Mouse (Mus musculus): ENCODE data around the gene Setd5. TPM values are rescaled to one million over a fixed set of nuclear protein-coding genes. Genes with fewer than 3 reads are reported as not detected.

Setd5 gene
- total RNA-seq, 1 experiment: 79.4 TPM

DNA sequence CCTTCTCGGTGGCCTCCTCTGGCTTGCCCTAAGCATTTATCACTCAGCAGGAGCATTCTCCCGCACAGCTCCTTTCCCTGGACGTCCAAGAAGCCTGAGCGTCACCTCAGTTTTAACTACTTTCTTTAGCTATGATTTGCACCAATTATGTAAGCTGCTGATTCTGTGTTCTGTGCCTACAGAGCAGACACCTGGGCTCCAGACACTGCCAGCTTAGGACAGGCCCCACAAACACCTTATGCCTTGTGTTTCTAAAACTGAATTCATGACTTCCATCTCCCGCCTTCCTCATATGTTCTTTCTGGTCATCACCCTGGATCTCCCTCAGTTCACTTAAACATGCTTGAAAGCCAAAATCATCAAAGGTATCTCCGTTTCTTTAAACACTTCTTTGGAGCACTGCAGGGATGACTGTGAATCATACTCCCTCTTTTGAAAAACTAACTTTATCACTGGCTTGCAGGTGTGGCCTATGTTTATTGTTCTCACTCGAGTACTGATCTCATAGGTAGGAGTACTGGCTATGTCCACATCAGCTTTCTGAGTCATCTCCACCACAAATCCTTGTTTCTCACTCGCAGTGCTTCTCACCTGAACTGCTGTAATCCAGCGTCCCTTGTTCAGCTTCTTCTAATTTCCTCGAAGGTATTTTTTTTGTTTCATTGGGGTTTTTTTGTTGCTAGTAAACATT, 46.0 kb upstream of the Setd5 start:
- no peak overlapping the region for H3K27ac ChIP-seq (ENCODE audit: insufficient read depth, low read depth, low read length, poor library complexity, severe bottlenecking)
- in situ Hi-C loops (cut with MboI; ENCODE audit: low sequenced_read_pairs in 2 of 2, unreplicated experiment in 2 of 2): no loop called here
- no peak overlapping the region for H3K4me3 ChIP-seq (ENCODE audit: insufficient read depth in 1 of 2, low read depth in 1 of 2, low read length in 2 of 2, poor library complexity in 1 of 2, severe bottlenecking in 1 of 2)
- no peak overlapping the region for H3K9ac ChIP-seq (ENCODE audit: insufficient read depth, low read depth, low read length, poor library complexity, severe bottlenecking)
- no peak for TF ChIP-seq MAFK (IDR thresholded peaks at IDR 0.05; ENCODE audit: insufficient read depth, low read depth, low read length)
- no peaks in the 10 kb centered on the region for H3K36me3 ChIP-seq (ENCODE audit: control insufficient read depth, insufficient read depth, low read length, poor library complexity, severe bottlenecking)
- H3K9me3 ChIP-seq (ENCODE audit: control insufficient read depth, insufficient read depth, low read depth, low read length): no peaks in the 10 kb centered on the region
- DNase-seq (ENCODE audit: low read depth, low spot score): no peak
- no peaks in the 10 kb centered on the region for H3K4me1 ChIP-seq (ENCODE audit: control insufficient read depth in 2 of 2, insufficient read depth in 2 of 2, low read length in 2 of 2, poor library complexity in 1 of 2)

DNA sequence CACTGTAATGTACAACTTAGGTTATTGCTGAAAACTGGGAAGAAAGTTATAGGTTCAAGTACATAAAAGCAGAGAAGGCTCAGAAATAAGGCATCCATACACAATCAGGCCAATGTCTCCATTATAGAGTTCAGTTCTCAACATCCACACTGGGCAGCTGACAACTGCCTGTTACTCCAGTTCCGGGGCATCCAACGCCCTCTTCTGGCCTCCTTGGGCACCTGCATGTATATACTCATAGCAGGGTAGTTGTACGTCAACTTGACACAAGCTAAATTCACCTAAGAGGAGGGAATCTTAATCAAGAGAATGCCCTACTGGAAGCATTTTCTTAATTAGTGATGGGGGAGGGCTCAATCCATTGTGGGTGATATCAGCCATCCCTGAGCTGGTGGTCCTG, 45.0 kb upstream of the Setd5 start:
- no peak overlapping the region for H3K9ac ChIP-seq (ENCODE audit: insufficient read depth, low read depth, low read length, poor library complexity, severe bottlenecking)
- no peak overlapping the region for H3K4me3 ChIP-seq (ENCODE audit: insufficient read depth in 1 of 2, low read depth in 1 of 2, low read length in 2 of 2, poor library complexity in 1 of 2, severe bottlenecking in 1 of 2)
- DNase-seq (ENCODE audit: low read depth, low spot score): no peak
- in situ Hi-C loops (cut with MboI; ENCODE audit: low sequenced_read_pairs in 2 of 2, unreplicated experiment in 2 of 2): no loop called here
- no peaks in the 10 kb centered on the region for H3K9me3 ChIP-seq (ENCODE audit: control insufficient read depth, insufficient read depth, low read depth, low read length)
- TF ChIP-seq ZC3H11A (IDR thresholded peaks at IDR 0.05; ENCODE audit: borderline replicate concordance, low read depth, low read length): 0 out of 2 replicates have a peak, but pooled peaks have one; percentile 2
- TF ChIP-seq MAFK (IDR thresholded peaks at IDR 0.05; ENCODE audit: insufficient read depth, low read depth, low read length): no peak
- no peaks in the 10 kb centered on the region for H3K36me3 ChIP-seq (ENCODE audit: control insufficient read depth, insufficient read depth, low read length, poor library complexity, severe bottlenecking)
- no peak overlapping the region for H3K27ac ChIP-seq (ENCODE audit: insufficient read depth, low read depth, low read length, poor library complexity, severe bottlenecking)
- no peaks in the 10 kb centered on the region for H3K4me1 ChIP-seq (ENCODE audit: control insufficient read depth in 2 of 2, insufficient read depth in 2 of 2, low read length in 2 of 2, poor library complexity in 1 of 2)

DNA sequence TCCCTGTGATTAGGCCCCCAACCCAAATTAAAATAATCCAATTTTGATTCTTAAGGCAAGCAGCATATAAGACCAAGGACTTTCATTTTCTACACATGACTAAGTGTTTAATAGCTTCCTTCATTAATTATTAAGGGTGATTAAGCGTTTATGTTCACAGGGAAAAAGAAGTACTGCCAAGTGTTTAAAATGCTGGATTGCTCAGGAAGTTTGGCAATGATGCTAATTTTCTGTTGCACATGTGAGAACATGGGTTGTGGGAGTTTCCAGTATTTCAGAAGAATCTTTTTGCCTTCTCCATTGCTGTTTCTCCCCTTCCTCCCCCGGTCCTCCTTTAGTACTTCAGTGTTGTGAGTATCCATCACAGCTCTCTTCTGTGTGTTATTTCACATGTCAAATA, 44.0 kb upstream of the Setd5 start:
- no peak for TF ChIP-seq ZC3H11A (IDR thresholded peaks at IDR 0.05; ENCODE audit: borderline replicate concordance, low read depth, low read length)
- no peak for TF ChIP-seq HCFC1 (IDR thresholded peaks at IDR 0.05; ENCODE audit: borderline replicate concordance, insufficient read depth, low read length)
- TF ChIP-seq CHD2 (IDR thresholded peaks at IDR 0.05; ENCODE audit: low read depth, low read length): no peak
- no peak for TF ChIP-seq ZNF384 (IDR thresholded peaks at IDR 0.05; ENCODE audit: low read depth, low read length)
- TF ChIP-seq MAFK (IDR thresholded peaks at IDR 0.05; ENCODE audit: insufficient read depth, low read depth, low read length): no peak
- H3K36me3 ChIP-seq (ENCODE audit: control insufficient read depth, insufficient read depth, low read length, poor library complexity, severe bottlenecking): no peaks in the 10 kb centered on the region
- no peaks in the 10 kb centered on the region for H3K9me3 ChIP-seq (ENCODE audit: control insufficient read depth, insufficient read depth, low read depth, low read length)
- H3K4me1 ChIP-seq (ENCODE audit: control insufficient read depth in 2 of 2, insufficient read depth in 2 of 2, low read length in 2 of 2, poor library complexity in 1 of 2): peaks cover 3% of the 10 kb centered on the region in 2 experiments; a peak in 2 of 4 replicates
- no peak for DNase-seq (ENCODE audit: low read depth, low spot score)
- in situ Hi-C loops (cut with MboI; ENCODE audit: low sequenced_read_pairs in 2 of 2, unreplicated experiment in 2 of 2): no loop called here
- no peak overlapping the region for H3K9ac ChIP-seq (ENCODE audit: insufficient read depth, low read depth, low read length, poor library complexity, severe bottlenecking)
- H3K27ac ChIP-seq (ENCODE audit: insufficient read depth, low read depth, low read length, poor library complexity, severe bottlenecking): no peak overlapping the region
- H3K4me3 ChIP-seq (ENCODE audit: insufficient read depth in 1 of 2, low read depth in 1 of 2, low read length in 2 of 2, poor library complexity in 1 of 2, severe bottlenecking in 1 of 2): no peak overlapping the region

DNA sequence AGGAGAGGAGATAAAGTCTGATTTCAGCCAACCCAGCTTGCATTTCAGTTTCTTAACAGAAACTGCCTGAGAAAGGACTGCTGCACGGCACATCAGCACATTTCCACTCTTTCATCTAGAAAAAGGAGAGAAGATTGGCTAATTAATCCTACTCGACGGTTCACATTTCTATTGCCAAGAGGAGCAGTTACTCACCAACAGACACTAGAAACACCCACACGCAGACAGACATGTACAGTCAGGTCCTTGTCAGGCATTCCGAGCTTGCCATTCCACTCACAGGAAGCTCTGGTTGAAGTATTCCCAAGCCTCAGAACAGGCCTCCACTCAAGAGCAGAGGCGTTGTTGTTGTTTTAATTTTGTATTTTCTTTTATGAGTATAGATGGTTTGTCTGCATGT, 42.7 kb upstream of the Setd5 start:
- Histone ChIP-seq H3K9me3 (ENCODE audit: control insufficient read depth, insufficient read depth, low read depth, low read length) (no peaks in the 10 kb centered on the region), H3K27ac (ENCODE audit: insufficient read depth, low read depth, low read length, poor library complexity, severe bottlenecking) (no peak overlapping the region), H3K4me1 (ENCODE audit: control insufficient read depth in 2 of 2, insufficient read depth in 2 of 2, low read length in 2 of 2, poor library complexity in 1 of 2) (peaks cover 3 to 5% of the 10 kb centered on the region in 2 experiments; a peak in 2 of 4 replicates), H3K4me3 (ENCODE audit: insufficient read depth in 1 of 2, low read depth in 1 of 2, low read length in 2 of 2, poor library complexity in 1 of 2, severe bottlenecking in 1 of 2) (no peak overlapping the region), H3K36me3 (ENCODE audit: control insufficient read depth, insufficient read depth, low read length, poor library complexity, severe bottlenecking) (no peaks in the 10 kb centered on the region), H3K9ac (ENCODE audit: insufficient read depth, low read depth, low read length, poor library complexity, severe bottlenecking) (no peak overlapping the region)
- no peak for DNase-seq (ENCODE audit: low read depth, low spot score)
- TF ChIP-seq MAFK (IDR thresholded peaks at IDR 0.05; ENCODE audit: insufficient read depth, low read depth, low read length) (no peak), HCFC1 (IDR thresholded peaks at IDR 0.05; ENCODE audit: borderline replicate concordance, insufficient read depth, low read length) (no peak), ZC3H11A (IDR thresholded peaks at IDR 0.05; ENCODE audit: borderline replicate concordance, low read depth, low read length) (no peak), ZNF384 (IDR thresholded peaks at IDR 0.05; ENCODE audit: low read depth, low read length) (no peak), CHD2 (IDR thresholded peaks at IDR 0.05; ENCODE audit: low read depth, low read length) (no peak)
- in situ Hi-C loops (cut with MboI; ENCODE audit: low sequenced_read_pairs in 2 of 2, unreplicated experiment in 2 of 2): no loop called here

Data from ES-E14 (cell line).